Mouse (Mus musculus) hindbrain, postnatal 0 days (tissue): ENCODE measurements around the gene Larp4b. TPM values are rescaled to one million over a fixed set of nuclear protein-coding genes. Genes with fewer than 3 reads are reported as not detected.

ENCODE experiments used
- ATAC-seq: fragments of 200-750 bp; cut with Nextera tagmentation; 2 replicates; pipeline ENCODE4 v1.8.0; 2017; ENCODE audit warnings: mild to moderate bottlenecking, moderate TSS enrichment, moderate library complexity
- DNase-seq: peaks from one replicate; pipeline ENCODE4 v3.0.0-alpha.2; 2015; ENCODE audit warnings: low spot score
- H3K27ac ChIP-seq: fragments of 300-500 bp; sonication (generic); 2 replicates; pipeline ENCODE4 v1.5.1; 2014; ENCODE audit warnings: mild to moderate bottlenecking
- H3K27me3 ChIP-seq: fragments of 300-500 bp; sonication (generic); 2 replicates; pipeline ENCODE4 v1.6.1; 2014; ENCODE audit warnings: low read length, mixed read lengths; ENCODE audit not compliant: insufficient read depth
- H3K36me3 ChIP-seq: fragments of 300-500 bp; sonication (generic); 2 replicates; pipeline ENCODE4 v1.6.1; 2014; ENCODE audit warnings: low read length, mixed read lengths; ENCODE audit not compliant: insufficient read depth
- H3K4me1 ChIP-seq: fragments of 300-500 bp; sonication (generic); 2 replicates; pipeline ENCODE4 v1.6.1; 2014; ENCODE audit warnings: antibody characterized with exemption, low read length, mixed read lengths; ENCODE audit not compliant: insufficient read depth
- H3K4me2 ChIP-seq: fragments of 300-500 bp; sonication (generic); 2 replicates; pipeline ENCODE4 v1.6.1; 2014; ENCODE audit warnings: low read depth, mild to moderate bottlenecking, low read length, moderate library complexity, mixed read lengths
- H3K4me3 ChIP-seq: fragments of 300-500 bp; sonication (generic); 2 replicates; pipeline ENCODE4 v1.5.1; 2014; ENCODE audit warnings: low read length
- H3K9ac ChIP-seq: fragments of 300-500 bp; sonication (generic); replicated peaks from 2 replicates; pipeline ENCODE4 v1.6.1; 2014; ENCODE audit warnings: mild to moderate bottlenecking, low read length, moderate library complexity, mixed read lengths
- H3K9me3 ChIP-seq: fragments of 300-500 bp; sonication (generic); 2 replicates; pipeline ENCODE4 v1.6.1; 2016; ENCODE audit warnings: low read length, mixed read lengths
- CTCF ChIP-seq: IDR thresholded peaks from 2 replicates; pipeline ENCODE4 v1.5.1; 2016; ENCODE audit warnings: antibody characterized with exemption, control low read depth, low read depth
- WGBS: fragments of 180-500 bp; shearing (Covaris S2); extraction: QIAGEN DNeasy Blood & Tissue Kit; methylation state at CpG from one replicate; pipeline ENCODE4 v1.1.7; 2014; 5-methylcytosine and 5-hydroxymethylcytosine counted together
- polyA plus RNA-seq: library from polyadenylated mRNA; unstranded; fragments of >200 nt; fragmentation: Nextera tagmentation; extraction: Ambion mirVana; gene quantifications from 2 replicates; pipeline ENCODE4 v1.2.1, GENCODE M21; 2015
- total RNA-seq: library from RNA; depleted of rRNA; stranded (reverse); fragments of >200 nt; gene quantifications from 2 replicates; pipeline ENCODE4 v1.2.3, GENCODE M21; 2014

Gene Larp4b
- total and polyA plus RNA-seq, 2 experiments from 2014 or later = 32.6 to 57.8 TPM

DNA sequence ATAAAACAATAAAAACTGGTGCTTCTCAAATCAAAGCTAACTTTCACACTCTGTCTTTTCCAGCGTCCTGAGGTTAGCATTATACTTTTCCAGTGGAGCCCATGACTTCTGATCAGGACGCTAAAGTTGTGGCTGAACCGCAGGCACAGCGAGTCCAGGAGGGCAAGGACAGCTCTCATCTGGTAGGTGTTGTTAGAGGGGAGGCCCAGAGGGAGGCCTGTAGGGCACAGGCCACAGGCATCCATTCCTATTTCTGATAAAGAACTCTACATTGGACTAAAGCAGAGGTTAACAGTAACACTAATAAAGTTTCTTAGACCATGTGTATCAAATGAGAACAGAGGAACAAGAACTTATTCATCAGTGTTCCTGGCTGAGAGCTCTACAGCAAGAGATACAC is 28.4 kb downstream of the Larp4b start:
- WGBS = 88% methylated on average over 4 of the region's 4 CpGs

DNA sequence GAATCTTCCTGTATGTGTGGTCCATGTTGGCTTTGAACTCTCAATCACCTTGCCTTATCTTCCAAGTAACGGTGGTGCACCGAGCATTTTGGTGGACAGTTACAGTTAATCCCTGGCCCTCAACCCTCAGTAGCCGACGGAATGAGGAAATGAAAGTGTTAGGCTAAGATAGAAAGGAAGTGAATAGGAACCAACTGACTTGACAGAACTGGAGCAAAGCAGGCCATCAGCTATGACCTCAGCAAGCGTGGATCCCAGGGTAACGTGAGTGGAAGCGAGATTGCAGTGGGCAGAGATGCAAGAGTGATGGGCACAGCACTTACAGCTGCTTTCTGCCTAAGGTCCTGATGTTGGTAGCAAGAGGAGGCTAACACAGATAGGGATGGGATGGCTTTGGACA is 31.5 kb downstream of the Larp4b start:
- H3K4me2 ChIP-seq = no peak overlapping the region
- H3K4me3 ChIP-seq = no peak overlapping the region
- no peaks in the 10 kb centered on the region for H3K27me3 ChIP-seq
- no peak for ATAC-seq
- H3K4me1 ChIP-seq = no peaks in the 10 kb centered on the region
- no peak overlapping the region for H3K9ac ChIP-seq
- WGBS = 95% methylated on average over 7 of the region's 7 CpGs
- TF ChIP-seq CTCF = no peak
- peaks cover 26% of the 10 kb centered on the region; the same call in 1 of the 2 replicates for H3K36me3 ChIP-seq
- no peak for DNase-seq
- no peaks in the 10 kb centered on the region for H3K9me3 ChIP-seq
- no peak overlapping the region for H3K27ac ChIP-seq

More for the DNA sequence above, 28.4 kb downstream of the Larp4b start:
- H3K4me3 ChIP-seq = no peak overlapping the region
- H3K4me1 ChIP-seq = no peaks in the 10 kb centered on the region
- no peak for ATAC-seq
- H3K9ac ChIP-seq = no peak overlapping the region
- H3K27ac ChIP-seq = no peak overlapping the region
- DNase-seq = no peak
- TF ChIP-seq CTCF = no peak
- peaks cover 13% of the 10 kb centered on the region; the same call in 1 of the 2 replicates for H3K36me3 ChIP-seq
- no peaks in the 10 kb centered on the region for H3K27me3 ChIP-seq
- no peaks in the 10 kb centered on the region for H3K9me3 ChIP-seq
- no peak overlapping the region for H3K4me2 ChIP-seq

DNA sequence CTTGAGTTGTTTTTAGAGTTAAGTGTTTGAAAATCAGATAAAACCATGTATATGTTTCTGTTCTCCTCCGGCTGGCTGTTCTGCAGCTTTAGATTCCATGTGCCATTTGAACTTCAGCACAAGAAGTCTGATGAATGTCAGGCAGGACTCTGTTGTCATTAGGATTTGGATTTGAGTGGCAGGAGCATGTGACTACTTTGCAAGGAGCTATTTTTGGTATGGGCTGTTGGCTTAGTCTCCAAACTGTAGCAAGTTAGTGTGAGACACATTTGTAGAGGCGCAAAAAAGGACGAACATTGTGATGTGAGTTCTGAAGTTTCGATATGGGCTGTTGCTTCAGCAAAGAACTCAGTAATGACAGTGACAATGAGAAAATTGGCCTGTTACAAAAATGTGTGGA is 34.0 kb downstream of the Larp4b start:
- no peak for TF ChIP-seq CTCF
- Histone ChIP-seq H3K9me3 (no peaks in the 10 kb centered on the region), H3K27ac (no peak overlapping the region), H3K4me1 (no peaks in the 10 kb centered on the region), H3K9ac (no peak overlapping the region), H3K36me3 (peaks cover 33% of the 10 kb centered on the region; the same call in 1 of the 2 replicates), H3K27me3 (no peaks in the 10 kb centered on the region), H3K4me2 (no peak overlapping the region), H3K4me3 (no peak overlapping the region)
- WGBS = 92% methylated on average over 4 of the region's 4 CpGs
- ATAC-seq = no peak
- no peak for DNase-seq

DNA sequence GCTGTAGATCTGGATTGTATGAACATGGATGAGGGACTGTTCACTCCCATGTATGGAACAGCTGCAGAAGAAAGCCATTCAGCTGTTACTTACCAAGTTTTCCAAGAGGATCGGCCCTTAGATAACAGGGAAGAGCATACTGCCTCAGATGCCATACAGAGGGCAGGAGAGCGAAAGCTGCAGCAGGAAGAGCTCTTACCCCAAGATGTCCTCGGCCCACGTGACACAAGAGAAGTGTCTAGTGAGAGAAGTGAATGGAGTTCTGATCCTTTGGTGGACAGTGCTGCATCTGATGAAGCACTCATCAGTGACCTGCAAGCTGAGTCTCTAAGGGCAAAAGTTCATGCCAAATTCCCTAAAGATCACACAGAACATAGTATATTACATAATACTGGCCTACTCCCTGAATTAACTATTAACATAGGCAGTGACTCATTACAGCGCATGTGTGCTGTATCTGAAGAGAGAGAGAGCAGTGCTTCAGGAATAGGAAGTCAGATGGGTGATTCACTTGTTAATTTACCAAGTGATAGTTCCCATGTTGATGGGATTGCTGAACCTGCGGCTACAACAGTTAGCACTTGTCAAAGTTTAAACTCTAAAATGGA is 35.1 kb downstream of the Larp4b start:
- Histone ChIP-seq H3K4me3 (no peak overlapping the region), H3K27me3 (no peaks in the 10 kb centered on the region), H3K4me2 (no peak overlapping the region), H3K9ac (no peak overlapping the region), H3K27ac (no peak overlapping the region), H3K4me1 (no peaks in the 10 kb centered on the region), H3K36me3 (peaks cover 33% of the 10 kb centered on the region; the same call in 1 of the 2 replicates), H3K9me3 (no peaks in the 10 kb centered on the region)
- no peak for TF ChIP-seq CTCF
- ATAC-seq (no peak), DNase-seq (no peak)
- WGBS = 91% methylated on average over 6 of the region's 6 CpGs

DNA sequence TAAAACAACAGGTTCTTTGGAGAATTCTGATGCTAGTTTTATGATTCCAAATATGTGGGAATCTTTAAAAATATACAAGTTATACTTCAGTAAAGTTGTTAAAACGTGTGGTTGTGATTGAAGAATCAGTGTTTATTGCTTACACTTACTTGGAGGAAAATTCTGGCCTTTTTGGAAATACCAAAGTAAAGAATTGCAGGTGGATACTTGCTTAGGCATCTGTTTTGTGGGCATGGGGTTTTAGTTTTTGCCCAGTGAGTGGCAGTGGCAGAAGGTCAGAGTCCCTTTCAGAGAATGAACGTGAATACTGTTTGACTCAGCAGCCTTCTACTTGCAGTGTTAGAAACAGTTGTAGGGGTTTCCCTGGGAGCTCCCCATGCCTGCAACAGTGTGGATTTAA is 40.7 kb downstream of the Larp4b start:
- ATAC-seq (no peak), DNase-seq (no peak)
- Histone ChIP-seq H3K9me3 (no peaks in the 10 kb centered on the region), H3K36me3 (peaks cover 14% of the 10 kb centered on the region; the same call in 1 of the 2 replicates), H3K4me1 (no peaks in the 10 kb centered on the region), H3K9ac (no peak overlapping the region), H3K27ac (no peak overlapping the region), H3K4me3 (no peak overlapping the region), H3K27me3 (no peaks in the 10 kb centered on the region), H3K4me2 (no peak overlapping the region)
- WGBS = 75% methylated on average over 2 of the region's 2 CpGs
- no peak for TF ChIP-seq CTCF

DNA sequence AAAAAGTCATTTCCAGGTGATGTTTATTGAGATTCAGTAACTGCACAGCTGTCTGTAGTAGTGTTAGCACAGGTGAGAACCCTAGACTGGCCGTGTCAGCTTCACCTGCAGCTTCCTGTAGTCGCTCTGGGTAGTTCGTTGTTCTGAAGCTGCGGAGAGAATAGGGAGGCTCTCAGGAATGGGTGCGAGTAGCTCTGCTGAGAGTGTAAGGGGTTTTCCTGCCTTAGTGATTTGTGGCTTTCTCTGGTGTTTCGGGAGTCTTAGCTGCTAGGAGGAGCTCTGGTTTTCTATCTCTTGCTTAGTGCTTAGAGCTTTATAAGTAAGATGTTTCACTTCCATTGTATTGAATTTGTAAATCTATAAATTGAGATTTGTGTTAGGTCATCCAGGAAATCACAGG is 42.4 kb downstream of the Larp4b start:
- H3K9me3 ChIP-seq = no peaks in the 10 kb centered on the region

DNA sequence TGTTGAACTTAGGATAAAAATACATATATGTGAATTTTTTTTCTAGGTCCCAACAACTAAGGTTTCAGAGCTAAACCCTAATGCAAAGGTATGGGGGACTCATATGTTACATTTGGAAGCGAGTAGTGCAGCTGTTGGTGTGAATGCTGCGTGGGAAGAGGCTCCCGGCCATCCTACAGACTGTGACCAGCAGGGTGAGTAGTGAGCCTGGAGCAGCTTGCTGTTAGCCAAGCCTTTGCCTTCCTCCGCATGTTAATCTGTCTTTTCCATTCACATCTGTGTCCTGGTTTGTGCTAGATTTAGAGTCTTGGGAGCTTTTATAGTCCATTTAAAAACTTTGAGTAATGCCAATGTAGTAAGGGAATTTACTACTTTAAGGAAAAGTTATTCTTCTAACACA is 43.1 kb downstream of the Larp4b start:
- H3K4me3 ChIP-seq = no peak overlapping the region
- 62% methylated on average over 4 of the region's 4 CpGs for WGBS
- H3K9ac ChIP-seq = no peak overlapping the region
- H3K36me3 ChIP-seq = peaks cover 11% of the 10 kb centered on the region; the same call in 1 of the 2 replicates
- ATAC-seq (no peak), DNase-seq (peak; percentile 34)
- no peak overlapping the region for H3K4me2 ChIP-seq
- peak; percentile 56 for TF ChIP-seq CTCF
- H3K27me3 ChIP-seq = no peaks in the 10 kb centered on the region
- no peaks in the 10 kb centered on the region for H3K4me1 ChIP-seq
- no peaks in the 10 kb centered on the region for H3K9me3 ChIP-seq
- H3K27ac ChIP-seq = no peak overlapping the region

More for the DNA sequence above, 42.4 kb downstream of the Larp4b start:
- no peak overlapping the region for H3K4me3 ChIP-seq
- WGBS = 89% methylated on average over 6 of the region's 6 CpGs
- DNase-seq (no peak), ATAC-seq (no peak)
- no peaks in the 10 kb centered on the region for H3K27me3 ChIP-seq
- no peak overlapping the region for H3K27ac ChIP-seq
- H3K4me2 ChIP-seq = no peak overlapping the region
- H3K9ac ChIP-seq = no peak overlapping the region
- no peak for TF ChIP-seq CTCF
- H3K36me3 ChIP-seq = peaks cover 11% of the 10 kb centered on the region; the same call in 1 of the 2 replicates
- no peaks in the 10 kb centered on the region for H3K4me1 ChIP-seq
